Mouse (Mus musculus) ovary, postnatal 10 days (tissue): ENCODE measurements around the gene Mapk8ip3.

Experiments
- DNase-seq: peaks from one replicate; pipeline ENCODE4 v3.0.0; 2022; ENCODE audit warnings: low spot score

Gene Mapk8ip3

DNA sequence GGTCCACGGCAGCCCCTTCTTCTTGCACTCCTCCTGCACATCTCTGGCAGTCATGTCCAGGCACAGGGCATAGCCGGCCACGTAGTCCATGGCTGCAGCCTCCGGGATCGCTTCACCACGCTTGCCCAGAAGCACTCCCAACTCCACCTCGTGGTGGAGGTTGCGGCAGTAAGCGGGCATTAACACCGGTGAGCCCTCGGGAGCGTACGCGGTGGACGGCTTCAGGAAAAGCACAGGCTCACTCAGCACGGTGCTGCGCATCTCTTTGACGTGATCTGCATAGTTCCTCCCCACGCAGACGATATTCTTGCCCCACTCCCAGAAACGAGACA lies 87.1 kb downstream of the Mapk8ip3 start:
- DNase-seq: no peak

GRCm38 (mm10) chr17:24848600-24849031 lies 88.2 kb downstream of the Mapk8ip3 start:
- no peak for DNase-seq

DNA sequence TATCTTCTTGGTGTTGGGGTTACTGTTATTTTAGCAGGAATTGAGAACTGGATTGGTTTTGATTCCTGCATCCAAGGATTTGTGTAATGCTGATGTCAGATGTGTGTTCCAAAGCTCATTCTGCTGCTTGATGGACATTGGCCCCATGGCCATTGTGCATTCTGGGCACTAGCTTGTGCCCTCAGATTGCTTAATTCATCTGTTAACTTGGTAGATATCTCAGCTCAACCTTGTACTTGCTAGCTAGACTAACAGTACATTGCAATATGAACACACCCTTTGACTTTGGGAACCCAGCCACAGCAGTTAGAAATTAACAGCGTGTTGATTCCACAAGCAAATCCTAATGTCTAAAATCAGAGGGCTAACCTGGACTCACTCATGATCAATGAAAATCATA lies 89.4 kb downstream of the Mapk8ip3 start:
- DNase-seq: no peak

- DNase-seq: no peak
These were observed 92.3 kb downstream of the Mapk8ip3 start for GRCm38 (mm10) chr17:24844525-24844924.

- DNase-seq: no peak
These were observed 94.1 kb downstream of the Mapk8ip3 start for GRCm38 (mm10) chr17:24842631-24843030.
